Mouse (Mus musculus) stomach, postnatal 0 days (tissue): Measurements from ENCODE around the gene Tmem120b.

ENCODE experiments used
- CTCF ChIP-seq: IDR thresholded peaks from 2 replicates; pipeline ENCODE4 v1.5.1; 2016; ENCODE audit warnings: antibody characterized with exemption, low read depth, mild to moderate bottlenecking, moderate library complexity
- EP300 ChIP-seq: optimal IDR thresholded peaks from 2 replicates; pipeline ENCODE3; 2016; ENCODE audit warnings: antibody characterized with exemption

DNA sequence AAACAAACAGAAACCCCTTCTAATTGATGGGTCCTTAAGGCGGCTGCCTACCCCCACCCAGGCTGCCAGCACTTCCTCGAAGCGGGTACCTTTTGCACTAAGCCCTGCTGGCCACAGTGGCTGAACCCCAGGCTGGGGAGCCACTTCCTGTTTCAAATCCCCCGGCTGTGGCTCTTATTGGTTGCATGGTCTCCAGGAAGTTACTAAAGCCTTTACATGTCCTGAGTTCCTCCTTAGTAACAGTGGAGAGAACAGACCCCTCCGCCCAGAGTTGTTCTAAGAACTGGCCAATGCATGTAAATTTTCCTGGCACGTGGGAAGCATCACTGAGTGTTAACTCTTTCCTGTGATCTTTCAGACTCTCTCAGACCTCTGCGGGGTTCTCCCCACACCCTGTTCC is 82.9 kb downstream of the Tmem120b start:
- no peak for TF ChIP-seq CTCF
- no peak for TF ChIP-seq EP300
